Mouse (Mus musculus): ENCODE results near the gene Edaradd.

The Edaradd gene

DNA sequence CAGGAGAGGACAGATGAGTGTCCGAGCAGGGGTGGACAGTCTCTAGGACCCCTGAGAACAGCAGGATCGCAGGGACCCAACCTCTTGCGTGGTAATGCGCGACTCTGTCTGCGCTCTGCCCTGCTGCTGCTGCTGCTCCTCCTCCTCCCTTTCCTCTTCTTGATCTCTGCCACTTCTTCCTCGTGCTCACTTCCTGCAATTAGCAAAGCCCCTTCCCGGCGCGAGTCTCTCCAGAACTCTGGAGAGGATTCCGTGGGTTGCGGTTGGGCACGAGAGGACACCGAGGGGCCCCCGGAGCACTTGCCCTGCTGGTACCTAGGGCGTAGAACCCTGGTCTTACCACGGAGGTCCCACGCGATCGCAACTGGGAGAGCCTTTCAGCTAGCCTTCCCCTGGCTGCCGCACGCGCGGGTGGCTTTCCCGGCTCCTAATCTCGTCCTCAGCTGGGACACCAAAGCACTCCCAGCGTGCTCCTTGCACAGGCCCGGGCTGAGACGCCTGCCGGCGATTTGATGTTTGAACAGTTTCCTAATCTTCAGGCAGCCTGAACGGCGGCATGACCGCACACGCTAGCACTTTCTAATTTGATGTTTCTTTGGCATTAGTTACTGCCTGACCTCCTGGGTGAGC lies at the start of gene Edaradd:
Gene Edaradd (minus strand): TSS at position 484 of the 630 bp plus-strand sequence.
- no peak for DNase-seq (ENCODE audit: extremely low spot score, low read depth, low spot score)

DNA sequence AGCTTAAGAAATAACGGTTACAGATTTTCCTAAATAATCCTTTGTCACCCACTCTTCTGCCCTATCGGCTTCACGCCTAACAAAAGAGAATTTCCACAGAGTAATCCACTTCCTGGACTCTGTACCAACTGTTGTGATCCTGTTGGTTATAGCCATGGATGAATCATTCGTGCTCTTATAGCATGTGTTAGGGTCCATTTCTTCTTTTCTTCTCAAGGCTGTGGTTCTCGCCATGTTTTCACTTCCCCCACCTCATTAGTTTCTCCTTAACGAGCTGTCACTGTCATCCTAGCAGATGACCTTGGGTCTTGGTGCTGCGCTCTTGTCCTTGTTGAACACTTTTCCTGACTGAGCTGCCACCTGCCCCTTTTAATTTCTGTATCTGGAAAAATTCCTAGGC lies 49.5 kb upstream of the Edaradd start:
- no peak for DNase-seq (ENCODE audit: extremely low spot score, low read depth, low spot score)

DNA sequence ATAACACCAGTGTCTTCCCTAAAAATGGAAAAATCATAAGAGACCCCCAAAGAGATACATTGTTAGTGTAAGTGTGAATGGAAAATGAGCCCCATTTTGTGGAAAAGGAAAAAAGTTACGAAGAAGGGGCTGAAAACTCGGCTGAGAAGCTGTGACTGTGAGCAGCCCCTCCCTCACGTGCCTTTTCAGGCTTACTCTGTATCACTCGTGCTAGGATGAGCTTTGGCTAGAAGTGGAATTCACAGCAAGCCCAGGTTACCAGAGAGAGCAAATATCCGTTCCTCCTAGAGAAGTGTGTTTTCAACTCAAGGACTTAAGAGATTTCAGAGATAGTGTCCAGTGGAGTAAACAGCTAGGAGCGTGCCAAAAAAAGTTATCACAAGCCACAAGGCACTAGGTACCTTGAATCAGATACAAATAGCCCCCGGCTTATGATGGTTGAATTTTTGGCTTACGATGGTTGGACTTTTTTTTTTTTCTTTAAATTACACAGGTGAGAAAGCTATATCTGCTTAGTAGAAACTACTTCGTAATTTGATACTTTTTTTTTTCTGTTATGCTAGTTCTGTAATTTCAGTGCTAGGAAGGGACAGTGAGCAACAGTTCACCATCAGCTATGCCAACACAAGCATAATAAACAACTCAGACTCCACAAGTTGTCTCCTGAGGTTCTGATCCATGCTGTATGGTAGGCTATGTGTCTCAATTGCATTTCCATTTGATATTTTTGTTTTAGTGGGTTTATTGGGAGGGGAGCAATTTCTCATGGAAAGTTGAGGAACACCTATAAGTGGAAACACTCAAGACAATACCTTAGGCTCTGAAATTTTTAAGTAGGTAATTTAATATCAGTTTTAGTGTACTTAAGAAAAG lies 48.6 kb upstream of the Edaradd start:
- no peak for DNase-seq (ENCODE audit: extremely low spot score, low read depth, low spot score)

DNA sequence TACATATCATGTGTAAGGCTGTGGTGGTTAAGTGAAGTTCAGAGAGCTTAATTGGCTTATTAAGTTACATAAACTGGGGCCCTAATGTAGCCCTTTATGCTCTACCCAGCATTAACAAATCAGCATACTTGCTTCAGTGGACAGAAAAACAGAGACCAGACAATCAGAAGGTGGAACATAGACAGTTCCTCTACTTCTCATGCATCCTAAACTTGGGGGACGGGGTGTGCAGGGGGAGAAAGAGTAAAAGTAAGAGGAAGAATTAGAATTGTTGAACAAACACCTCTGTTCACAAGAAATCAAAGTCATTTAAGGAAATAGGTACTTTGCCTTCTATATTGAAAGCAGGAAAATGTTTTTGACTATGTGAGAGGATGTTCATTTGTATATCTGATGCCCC lies 47.7 kb upstream of the Edaradd start:
- DNase-seq (ENCODE audit: extremely low spot score, low read depth, low spot score): no peak

DNA sequence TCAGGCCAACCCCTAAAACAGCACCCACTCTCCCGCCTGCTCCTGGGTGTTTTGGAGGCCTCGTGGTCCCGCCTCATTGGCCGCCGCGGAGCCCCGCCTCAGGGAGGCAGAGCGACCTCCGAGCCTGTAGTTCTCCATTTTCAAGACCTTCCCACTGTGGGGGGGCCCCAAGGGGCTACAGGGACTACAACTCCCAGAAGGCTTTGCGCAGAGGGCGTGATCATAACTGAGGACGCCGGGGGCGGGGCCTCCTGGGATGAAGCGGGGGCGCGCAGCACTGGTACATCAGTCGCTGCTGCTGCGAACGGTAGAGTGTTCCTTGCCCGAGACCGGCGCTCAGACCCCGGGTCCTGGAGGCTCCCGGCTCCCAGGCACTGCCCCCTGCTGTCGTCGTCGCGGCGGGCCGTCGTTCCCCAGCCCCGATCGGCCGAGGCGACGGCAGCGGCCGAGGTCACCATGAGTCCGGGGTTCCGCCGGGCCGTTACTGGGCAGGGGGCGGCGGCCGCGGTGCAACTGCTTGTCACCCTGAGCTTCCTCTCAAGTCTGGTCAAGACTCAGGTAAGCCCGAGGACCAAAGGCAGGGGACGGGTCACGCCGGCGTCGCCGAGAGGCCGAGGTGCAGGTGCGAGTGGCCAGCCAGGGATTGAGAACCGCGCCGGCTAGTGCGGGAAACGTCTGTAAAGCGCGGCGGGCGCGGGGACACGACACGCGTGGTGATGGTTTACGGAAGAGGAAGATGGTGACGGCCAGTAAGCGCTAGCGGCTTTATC lies 45.6 kb upstream of the Edaradd start, which contains the start of gene Ero1lb:
Gene Ero1lb (plus strand): TSS at position 254 of the 770 bp plus-strand sequence.
- peak; percentile 91 for DNase-seq (ENCODE audit: extremely low spot score, low read depth, low spot score)

- no peak for DNase-seq (ENCODE audit: extremely low spot score, low read depth, low spot score)
These were observed 42.0 kb upstream of the Edaradd start for GRCm38 (mm10) chr13:12562256-12562655.

- no peak for DNase-seq (ENCODE audit: extremely low spot score, low read depth, low spot score)
These were observed 41.5 kb upstream of the Edaradd start for GRCm38 (mm10) chr13:12561729-12562128.

- no peak for DNase-seq (ENCODE audit: extremely low spot score, low read depth, low spot score)
These were observed 39.4 kb upstream of the Edaradd start for GRCm38 (mm10) chr13:12559462-12560120.

DNA sequence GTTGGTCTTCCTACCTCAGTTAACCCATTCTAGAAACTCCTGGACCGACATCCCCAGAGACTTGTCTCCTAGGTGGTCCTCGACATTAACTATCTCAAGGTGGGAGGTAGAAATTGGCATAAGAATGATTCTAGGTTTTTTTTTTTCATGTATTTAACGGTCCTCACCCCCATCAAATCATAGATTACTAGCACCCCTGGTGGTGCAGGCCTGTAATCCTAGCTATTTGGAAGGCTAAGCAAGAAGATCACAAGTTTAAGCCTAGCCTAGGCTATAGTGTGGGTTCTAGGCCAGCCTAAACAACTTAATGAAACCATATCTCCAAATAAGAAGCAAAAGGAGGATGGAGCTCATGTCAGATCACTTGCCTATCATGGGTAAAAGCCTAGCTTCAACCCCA lies 38.8 kb upstream of the Edaradd start:
- no peak for DNase-seq (ENCODE audit: extremely low spot score, low read depth, low spot score)

DNA sequence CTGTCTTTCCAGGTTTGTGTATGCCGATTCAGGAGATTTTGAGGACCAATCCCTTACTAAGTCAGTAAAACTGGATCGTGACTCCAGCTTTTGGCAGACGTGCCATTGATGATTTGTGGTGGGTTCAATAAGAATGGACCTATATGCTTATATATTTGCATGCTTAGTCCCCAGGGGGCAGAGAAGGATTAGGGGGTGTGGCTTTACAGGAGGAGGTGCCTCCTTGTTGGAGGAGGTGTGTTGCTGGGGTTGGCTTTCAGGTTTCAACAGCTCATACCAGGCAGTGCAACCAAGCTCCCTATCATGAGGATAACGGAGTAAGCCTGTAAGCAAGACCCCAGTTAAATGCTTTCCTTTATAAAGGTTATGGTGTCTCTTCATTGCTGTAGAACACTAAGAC lies 34.0 kb upstream of the Edaradd start:
- DNase-seq (ENCODE audit: extremely low spot score, low read depth, low spot score): no peak

- no peak for DNase-seq (ENCODE audit: extremely low spot score, low read depth, low spot score)
These were observed 23.8 kb upstream of the Edaradd start for GRCm38 (mm10) chr13:12543880-12544568.

GRCm38 (mm10) chr13:12543246-12543645 lies 23.0 kb upstream of the Edaradd start:
- no peak for DNase-seq (ENCODE audit: extremely low spot score, low read depth, low spot score)

DNA sequence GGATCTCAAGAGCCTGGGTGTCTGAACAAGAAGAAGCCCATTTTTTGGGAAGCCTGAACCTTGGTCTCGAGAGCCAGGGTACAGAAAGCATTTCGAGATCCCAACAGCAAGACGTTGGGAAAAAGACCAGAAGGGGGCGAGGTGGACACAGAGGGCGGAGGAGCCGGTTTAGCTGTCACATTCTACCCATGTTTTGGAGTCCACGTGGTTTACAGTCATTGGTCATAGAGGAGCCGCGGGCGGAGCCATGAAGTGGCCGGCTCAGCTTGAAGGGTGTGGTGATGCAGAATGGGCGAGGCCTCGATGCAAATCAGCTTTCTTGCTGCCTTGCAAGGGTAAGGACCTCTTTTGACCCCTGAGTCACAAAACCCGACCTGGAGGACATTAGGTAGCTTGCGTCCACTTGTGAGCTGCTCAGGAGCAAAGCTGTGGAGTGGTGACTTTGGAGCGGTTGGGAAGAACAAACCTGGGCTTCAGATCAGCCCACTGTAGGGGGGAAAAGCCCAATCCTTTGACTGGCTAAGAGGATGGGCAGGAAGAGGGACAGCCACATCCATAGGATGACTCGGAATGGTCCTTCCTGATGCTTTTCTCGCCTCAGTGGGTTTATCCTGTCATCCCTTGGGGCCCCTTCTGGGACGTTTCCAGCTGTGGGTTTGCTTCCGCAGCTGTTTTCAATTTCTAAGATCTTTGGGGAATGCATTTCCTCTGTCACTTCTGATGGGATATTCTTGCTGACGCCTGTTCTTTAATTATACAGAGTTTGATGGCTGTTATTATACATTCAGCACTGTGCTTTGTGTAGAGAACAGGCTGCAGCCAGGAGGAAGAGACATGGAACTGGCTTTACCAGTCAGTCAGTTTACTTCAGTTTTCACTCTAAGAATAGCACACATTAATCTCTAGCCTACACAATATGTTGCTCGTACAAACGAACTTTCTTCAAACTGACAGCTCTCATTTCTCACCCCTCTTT lies 22.1 kb upstream of the Edaradd start:
- DNase-seq (ENCODE audit: extremely low spot score, low read depth, low spot score): peak; percentile 57

GRCm38 (mm10) chr13:12540119-12540518 lies 19.9 kb upstream of the Edaradd start:
- DNase-seq (ENCODE audit: extremely low spot score, low read depth, low spot score): no peak

DNA sequence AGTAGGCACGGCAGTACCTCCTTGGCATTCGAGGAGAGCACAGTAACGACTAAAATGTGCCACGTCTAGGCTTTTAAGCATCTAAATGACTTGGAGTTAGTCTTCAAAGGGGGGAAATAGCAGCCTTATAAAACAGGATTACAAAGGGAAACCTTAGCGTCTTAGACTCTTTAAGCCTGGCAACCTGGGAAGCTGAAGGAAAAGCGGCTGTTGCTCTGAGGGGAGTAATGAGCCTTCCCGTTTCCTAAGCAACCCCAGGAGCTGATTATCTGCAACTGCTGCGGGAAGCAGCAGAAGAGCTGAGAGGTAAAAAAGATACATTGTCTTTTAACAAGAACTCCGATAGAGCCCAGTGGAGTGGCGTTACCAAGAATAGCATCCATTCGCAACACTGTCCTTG lies 19.5 kb upstream of the Edaradd start:
- DNase-seq (ENCODE audit: extremely low spot score, low read depth, low spot score): no peak

- DNase-seq (ENCODE audit: extremely low spot score, low read depth, low spot score): no peak
These were observed 17.7 kb upstream of the Edaradd start for GRCm38 (mm10) chr13:12537971-12538370.

DNA sequence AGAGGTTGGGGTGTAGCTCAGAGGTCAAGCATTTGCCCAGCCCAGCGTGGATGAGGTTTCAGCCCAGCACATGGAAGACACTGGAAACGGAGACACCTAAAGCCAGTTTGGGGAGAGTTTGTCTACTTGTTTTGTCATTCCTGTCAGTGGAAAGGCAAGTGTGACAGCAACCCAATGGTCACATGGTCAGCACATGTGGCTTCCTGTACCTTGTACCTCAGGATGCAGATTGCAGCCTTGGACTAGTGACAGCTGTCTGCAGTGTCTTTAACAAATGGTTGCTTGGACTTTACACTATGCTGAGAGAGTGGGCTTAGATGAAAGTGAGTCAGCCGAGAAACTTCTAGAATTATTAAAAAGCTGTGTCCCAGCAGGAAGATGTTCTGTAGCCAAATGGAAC lies 14.4 kb upstream of the Edaradd start:
- DNase-seq (ENCODE audit: extremely low spot score, low read depth, low spot score): no peak

GRCm38 (mm10) chr13:12525678-12526077 lies 5.4 kb upstream of the Edaradd start:
- DNase-seq (ENCODE audit: extremely low spot score, low read depth, low spot score): no peak

DNA sequence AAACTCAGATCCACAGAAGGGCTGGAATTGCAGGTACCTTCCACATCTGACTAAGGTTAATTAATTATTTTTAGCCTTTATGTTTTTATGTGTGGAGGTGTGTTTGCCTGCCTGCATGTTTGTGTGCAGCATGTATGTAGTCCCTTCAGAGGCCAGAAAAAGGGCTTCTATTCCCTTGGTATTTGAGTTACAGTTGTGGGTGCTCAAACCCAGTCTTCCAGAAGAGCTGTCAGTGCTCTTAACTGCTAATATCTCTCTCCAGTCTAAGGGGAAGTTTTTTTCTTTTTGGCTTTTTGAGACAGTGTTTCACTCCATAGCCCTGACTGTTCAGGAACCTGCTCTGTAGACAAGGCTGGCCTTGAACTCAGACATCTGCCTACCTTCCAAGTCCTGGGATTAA lies 2.1 kb upstream of the Edaradd start:
- no peak for DNase-seq (ENCODE audit: extremely low spot score, low read depth, low spot score)

All from hindlimb bud, embryonic 11.5 days (tissue).